Mouse (Mus musculus): ENCODE data around the gene Efcab6.
"Not testable (repeated sequence)": the region's sequence is repeated elsewhere in the genome, so short reads cannot be mapped to it uniquely, and the experiment has no call there.

Efcab6 gene

GRCm38 (mm10) chr15:84065140-84065539 is at the start of gene Efcab6:
Gene Efcab6, minus strand, starts transcription at chr15:84065379.
- no peak for DNase-seq

GRCm38 (mm10) chr15:84113873-84114272 is 48.7 kb upstream of the Efcab6 start:
- no peak for DNase-seq

GRCm38 (mm10) chr15:84108899-84109298 is 43.7 kb upstream of the Efcab6 start:
- DNase-seq, result no peak

DNA sequence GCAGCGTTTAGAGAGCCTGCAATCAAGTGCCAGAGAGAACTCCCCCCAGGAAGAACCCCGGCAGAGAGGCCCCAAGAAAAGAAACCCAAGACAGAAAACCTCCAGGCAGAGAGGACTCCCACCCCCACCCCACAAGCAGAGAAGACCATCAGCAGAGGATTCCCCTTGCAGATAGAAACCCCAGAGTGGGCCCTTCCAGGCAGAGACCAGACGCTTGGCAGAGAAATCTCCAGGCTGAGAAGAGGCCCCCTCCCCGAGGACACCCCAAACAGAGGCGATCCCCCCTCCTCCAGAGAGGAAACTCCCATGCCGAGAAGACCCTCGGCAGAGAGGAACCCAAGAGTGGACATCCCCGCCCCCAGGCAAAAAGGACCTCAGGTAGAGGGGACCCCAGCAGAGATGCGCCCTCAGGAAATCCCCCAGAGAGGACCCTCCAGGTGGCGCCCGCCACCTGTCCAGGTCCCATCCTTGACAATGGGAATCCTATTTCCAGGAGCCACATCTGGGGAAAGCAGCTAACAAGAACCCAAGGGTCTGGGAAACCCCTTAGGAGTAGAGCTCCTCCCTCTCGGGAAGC is 40.8 kb upstream of the Efcab6 start:
- DNase-seq, result no peak

DNA sequence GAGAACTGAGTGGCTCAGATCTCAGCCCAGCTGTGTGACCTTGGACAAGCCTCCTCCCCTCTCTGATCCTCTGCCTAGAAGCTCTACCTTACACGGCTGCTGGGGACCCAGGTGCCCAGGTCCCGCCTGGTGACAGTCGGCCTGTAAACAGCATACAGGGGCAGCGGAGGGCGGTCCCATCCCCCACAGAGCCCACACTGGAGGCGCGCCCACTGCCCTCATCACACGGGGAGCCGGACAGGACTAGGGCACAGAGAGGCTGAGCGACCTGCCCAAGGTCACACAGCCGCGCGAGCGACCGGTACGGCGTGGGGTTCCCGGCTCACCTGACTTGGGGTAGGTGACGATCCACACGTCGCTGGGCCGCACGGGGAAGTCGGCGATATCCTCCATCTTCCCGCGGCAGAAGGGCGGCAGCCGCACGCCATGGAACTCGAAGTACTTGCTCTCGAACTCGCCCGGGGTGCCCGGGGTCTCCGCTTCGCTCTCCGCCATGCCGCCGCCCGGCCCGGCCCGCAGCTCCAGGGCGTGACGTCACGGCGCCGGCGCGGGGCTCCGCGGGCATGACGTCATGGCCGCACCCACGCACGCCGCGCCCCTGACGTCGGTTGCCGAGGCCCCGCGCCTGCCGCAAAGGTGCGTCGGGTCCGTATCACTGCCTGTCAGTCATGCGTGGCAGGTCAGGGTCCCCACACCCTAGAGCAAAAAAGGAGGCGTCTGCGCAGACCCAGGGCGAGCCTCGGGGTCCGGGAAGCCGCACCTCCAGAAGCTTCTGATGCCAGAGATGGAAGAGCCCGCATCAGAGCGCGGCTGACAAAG is 40.1 kb upstream of the Efcab6 start, which contains the start of gene Sult4a1:
Sult4a1 (minus strand) TSS at position 650 of the 819 bp plus-strand sequence.
- DNase-seq, result no peak

DNA sequence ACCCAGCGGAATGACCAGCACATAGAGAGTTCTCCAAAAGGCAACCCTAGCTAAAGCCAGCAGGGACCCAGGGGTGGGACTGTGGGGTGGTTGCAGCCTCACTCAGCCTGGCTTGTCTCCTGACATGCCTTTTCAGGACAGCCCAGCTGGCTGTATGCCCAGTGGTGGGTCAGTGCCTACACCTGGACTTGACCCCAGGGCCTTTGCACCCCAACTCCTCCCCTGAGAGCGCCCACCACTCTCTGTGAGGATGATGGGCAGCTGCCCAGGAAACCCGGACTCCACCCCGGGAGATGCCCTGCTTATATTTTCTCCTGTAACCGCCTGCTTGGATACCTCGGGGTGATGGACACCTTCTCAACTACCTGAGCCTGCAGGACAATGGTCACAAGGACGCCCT is 39.4 kb upstream of the Efcab6 start:
- no peak for DNase-seq

DNA sequence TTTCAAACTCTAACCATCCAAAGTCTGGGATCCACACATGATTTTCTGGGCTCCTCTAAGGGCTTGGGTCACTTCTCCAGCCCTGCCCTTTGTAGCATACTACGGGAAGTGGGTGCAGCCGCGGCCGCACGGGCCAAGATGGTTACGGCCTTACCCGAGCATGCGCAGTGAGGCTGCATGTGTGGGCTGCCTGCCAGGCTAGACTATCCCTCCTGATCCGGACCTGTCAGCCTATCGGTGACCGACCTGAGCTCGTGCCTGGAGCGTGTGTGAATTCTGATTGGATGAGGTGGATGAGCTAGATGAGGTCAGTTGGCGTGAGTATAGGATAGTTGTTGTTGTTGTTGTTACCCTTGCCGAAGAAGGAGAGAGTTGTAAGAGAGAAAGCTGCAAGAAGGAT is 32.4 kb upstream of the Efcab6 start:
- not testable (repeated sequence) for DNase-seq

DNA sequence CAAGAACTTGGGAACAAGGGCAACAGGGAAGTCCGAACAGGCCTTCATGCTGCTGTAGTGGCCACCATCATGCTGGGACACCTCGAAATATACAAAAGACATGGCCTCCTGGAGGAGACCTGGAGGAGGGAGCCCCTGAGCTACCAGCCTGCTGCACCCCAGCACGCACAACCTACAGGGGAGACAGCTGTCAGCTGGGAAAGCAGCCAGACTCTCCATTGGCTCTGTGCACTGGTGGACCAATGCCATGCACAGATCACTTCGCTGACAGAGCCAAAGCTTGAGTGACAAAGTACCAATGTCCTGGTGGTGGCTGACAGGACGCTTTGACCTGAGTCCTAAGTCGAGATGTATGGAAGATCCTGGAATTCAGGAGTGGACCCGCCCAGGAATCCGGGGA is 30.9 kb upstream of the Efcab6 start:
- DNase-seq, result no peak

GRCm38 (mm10) chr15:84094921-84095320 is 29.7 kb upstream of the Efcab6 start:
- DNase-seq, result no peak

DNA sequence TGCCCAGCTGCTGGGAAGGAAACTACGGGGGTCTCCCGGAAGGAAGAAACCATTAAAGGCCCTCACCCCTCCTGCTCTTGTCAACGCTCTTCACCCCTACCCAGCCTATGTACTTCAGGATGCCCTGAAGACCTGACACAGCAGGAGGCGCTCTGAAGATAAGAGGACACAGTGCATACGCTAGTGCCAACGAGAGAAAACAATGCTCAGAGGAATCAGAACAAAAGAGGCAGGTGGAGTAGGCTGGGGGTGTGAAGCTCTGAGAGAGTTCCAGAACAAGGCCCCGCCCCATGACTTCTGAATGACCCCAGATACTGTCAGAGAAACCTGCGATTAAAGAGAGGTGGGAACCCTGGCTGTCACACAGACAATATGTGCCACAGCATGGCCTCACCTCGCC is 21.6 kb upstream of the Efcab6 start:
- DNase-seq, result no peak

- DNase-seq, result no peak
Observed at GRCm38 (mm10) chr15:84086364-84086763, 21.2 kb upstream of the Efcab6 start.

DNA sequence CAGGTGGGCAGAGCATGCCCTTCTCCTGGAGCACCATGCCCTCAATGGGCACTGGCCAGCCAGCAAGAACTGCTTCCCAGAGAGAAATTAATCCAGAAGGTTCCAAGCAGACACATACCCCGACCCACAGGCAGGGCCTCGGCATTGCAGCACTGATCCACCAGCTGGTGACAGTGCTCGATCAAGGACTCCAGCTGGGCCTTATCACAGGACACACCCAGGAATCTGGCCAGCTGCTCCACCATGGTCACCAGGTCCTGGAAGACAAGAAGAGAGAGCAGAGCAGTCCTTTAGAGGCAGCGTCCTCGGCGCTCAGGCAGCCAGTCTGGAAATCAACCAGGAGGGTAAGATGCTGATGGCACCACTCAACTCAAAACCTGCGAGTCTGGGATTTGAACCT is 14.9 kb upstream of the Efcab6 start:
- DNase-seq, result no peak

DNA sequence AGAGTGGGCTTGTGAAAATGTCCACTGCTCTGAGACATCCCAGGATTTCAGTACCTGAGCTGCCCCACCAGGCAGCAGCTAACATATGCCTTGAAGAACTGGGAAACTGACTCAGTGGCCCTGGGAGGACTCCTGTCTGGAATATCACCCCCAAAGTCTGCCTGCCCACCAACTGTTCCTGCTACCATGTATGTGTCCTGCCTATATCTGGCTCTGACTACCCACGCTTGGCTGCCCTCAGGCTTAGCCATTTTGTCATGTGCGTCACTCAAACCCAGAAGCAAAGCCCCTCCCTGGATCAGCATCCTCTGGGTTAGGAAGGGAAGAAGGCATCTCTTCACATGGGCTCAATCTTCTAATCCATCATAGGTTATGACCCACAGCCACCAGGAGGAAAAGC is 14.3 kb upstream of the Efcab6 start:
- no peak for DNase-seq

DNA sequence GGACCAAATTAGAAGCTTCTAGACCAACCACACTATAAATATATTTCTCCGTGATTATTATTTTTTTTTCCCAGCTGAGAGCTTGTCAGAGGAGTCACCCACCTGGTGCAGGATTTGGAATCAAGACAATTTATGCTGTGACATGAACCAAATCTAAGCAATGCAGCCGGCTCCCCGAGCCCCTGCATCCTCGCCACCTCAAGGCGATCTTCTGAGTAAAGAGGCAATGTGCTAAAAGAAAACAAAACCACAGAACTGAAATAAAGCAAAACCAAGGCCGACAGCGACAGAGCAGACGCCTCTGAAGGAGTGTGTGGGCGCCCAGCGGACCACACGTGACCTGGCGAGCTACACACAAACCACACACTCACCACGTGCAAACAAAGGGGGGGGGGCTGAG is 13.5 kb upstream of the Efcab6 start:
- no peak for DNase-seq

- DNase-seq, result no peak
Observed at GRCm38 (mm10) chr15:84077151-84077550, 12.0 kb upstream of the Efcab6 start.

- DNase-seq, result no peak
Observed at GRCm38 (mm10) chr15:84074705-84075185, 9.6 kb upstream of the Efcab6 start.

DNA sequence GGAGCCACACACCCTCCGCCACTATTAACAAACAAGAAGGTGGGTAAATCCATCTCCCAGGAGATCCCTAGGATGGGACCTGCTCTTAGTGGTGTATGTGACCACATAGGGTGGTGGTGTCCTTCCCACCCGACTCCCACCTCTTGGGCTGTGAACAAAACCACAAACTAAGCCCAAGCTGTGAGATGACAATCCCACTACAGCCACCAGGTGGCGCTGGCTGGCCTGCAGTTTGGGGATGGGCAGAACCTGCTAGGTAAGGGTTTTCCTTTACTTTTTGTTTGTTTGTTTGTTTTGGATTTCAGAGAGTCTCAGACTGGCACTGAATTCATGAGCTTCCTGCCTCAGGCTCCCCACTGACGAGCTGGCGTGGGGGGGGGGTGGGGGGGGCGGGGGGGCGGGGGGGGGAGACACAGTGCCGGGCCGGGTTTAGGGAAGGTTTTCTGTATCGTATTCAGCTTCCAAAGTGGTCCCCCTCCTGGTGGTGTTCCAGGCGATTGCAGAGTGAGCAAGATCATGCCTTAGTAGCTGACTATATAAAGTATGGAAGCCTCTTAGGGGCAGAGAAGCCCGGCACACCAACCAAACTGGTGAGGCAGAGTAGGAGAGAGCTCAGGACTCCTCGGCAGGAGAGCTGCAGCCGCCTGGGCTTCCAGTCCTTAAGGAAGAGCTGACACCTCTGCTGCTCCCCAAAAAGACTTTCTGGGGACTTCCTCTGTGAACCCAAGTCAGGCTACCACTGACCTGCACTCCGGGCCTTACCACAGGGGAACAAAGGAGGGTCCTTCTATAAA is 8.9 kb upstream of the Efcab6 start:
- DNase-seq, result peak; percentile 35 to 44

- no peak for DNase-seq
Observed at GRCm38 (mm10) chr15:84073058-84073457, 7.9 kb upstream of the Efcab6 start.

DNA sequence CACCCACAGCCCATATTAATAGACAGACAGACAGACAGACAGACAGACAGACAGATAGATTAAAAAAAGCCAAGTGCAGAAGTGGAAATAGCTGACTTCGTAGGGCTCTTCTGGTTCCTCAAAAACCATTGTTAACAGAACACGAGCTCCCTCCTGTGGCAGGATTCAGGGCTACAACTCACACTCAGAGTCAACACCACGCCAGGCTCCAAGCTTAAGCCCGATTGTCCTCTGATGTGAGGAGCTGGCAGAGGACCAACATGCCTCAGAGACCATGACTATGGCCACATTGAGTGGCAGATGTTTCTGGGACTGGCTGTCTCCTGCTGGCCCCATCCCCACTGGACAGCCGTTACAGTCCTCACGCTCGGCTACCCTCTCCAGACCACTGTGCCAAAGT is 7.0 kb upstream of the Efcab6 start:
- peak in 1 of 2 experiments; percentile 9 for DNase-seq

- DNase-seq, result no peak
Observed at GRCm38 (mm10) chr15:84070116-84070676, 5.0 kb upstream of the Efcab6 start.

DNA sequence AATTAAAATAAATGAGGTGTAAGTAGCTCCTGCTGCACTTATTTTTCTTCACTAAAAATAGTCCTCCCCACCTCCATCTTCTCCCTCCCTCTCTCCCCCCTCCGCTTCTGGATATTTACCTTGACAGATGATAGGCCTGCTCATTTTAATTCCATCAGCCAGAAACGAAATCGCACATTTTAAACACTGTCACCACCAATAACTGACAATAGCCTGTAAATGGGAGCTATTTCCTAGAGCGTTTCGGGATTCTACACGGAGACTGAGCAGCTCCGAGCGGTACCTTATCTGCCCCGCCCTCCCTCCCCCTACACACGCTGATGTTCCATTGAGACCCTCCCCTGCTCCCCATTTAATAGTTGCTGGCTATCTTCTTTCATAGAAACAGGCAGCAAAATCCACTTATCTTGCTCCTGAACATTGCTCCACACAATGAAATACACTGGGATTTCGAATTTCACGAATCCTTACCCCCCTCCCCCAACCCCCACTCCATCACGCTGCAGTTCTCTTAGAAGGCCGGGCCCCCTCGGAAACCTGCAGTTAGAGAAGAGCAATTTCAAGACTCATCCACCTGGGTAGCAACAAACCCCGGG is 4.4 kb upstream of the Efcab6 start:
- DNase-seq, result no peak

DNA sequence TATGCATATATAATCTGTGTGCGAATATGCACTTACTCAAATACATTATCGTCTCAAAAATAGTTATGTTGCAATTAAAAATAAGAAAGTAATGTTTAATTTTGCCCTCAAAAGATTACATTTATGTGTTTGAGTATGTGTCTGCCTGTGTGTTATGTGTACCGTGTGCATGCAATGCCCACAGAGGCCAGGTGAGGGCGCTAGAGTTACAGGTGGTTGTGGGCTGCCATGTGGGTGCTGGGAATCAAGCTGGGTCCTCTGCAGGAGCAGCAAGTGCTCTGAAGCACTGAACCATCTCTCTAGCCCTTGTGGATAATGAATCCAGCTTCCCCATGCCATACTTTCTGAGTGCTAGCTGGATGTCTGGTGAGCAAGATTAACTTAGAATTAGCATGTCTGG is 522 bp upstream of the Efcab6 start:
- DNase-seq, result no peak

DNA sequence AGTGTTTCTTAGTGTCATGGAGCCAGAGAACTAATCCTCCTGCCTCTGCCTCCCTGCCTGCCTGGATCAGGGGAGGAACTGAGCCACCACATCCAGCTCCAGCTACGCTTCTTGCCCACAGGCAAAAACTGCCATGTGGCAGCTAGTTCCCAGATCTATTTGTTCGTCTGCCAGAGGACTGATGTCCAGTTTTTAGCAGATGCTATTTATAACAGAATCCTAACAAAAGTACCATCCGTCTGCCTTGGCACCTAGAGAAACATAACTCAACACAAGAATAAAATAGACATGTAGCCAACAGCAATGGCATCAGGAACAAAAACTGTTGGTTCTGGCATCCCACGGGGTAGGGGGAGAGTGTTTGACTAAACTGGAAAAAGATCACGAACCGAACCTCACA is 6.3 kb downstream of the Efcab6 start:
- DNase-seq, result no peak

Data from thymus, postnatal 36 days (tissue).